Mouse (Mus musculus): ENCODE data around the gene Rbbp8nl. TPM values are rescaled to one million over a fixed set of nuclear protein-coding genes. Genes with fewer than 3 reads are reported as not detected.

Gene Rbbp8nl
- polyA plus RNA-seq, 1 experiment = not detected

DNA sequence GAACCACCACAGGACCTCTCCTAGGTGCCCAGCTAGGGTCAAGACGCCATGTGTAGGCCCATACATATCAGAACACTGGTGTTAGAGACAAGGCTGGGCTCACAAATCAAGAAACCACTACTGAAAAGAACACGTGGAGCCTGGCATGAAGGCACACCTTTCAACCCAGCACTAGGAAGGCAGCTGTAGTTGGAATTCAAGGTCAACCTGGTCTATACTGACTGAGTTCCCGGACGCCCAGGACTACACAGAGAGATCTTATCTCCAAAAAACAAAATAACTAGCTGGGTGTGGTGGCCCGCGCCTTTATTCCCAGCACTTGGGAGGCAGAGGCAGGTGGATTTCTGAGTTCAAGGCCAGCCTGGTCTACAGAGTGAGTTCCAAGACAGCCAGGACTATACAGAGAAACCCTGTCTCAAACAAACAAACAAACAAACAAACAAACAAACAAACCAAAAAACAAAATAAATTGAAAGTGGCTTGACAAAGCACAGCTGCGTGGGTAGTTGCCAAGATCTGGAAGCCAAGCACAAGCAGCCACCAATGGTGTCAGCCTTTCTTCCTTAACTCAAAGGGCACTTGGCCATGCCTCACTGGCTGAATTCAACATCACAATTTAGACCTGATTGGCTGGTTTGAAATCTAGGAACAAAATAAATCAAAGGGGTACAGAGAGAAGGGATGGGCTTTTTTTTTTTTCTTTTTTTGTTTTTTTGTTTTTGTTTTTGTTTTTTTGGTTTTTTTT lies 51.9 kb downstream of the Rbbp8nl start:
- H3K4me1 ChIP-seq (ENCODE audit: control insufficient read depth, insufficient read depth, low read length) = no peaks in the 10 kb centered on the region
- DNase-seq = no peak
- 86% methylated on average over 7 of the region's 7 CpGs for WGBS
- TF ChIP-seq POLR2A (IDR thresholded peaks at IDR 0.05; ENCODE audit: borderline replicate concordance, insufficient read depth, low read length) = no peak
- TF ChIP-seq CTCF (IDR thresholded peaks at IDR 0.05; ENCODE audit: borderline replicate concordance, insufficient read depth, low read depth, low read length) = no peak
- H3K27ac ChIP-seq (ENCODE audit: insufficient read depth, low read length) = no peak overlapping the region
- no peak overlapping the region for H3K4me3 ChIP-seq (replicated peaks; ENCODE audit: insufficient read depth, low read depth, low read length)
- H3K27me3 ChIP-seq (ENCODE audit: control insufficient read depth, insufficient read depth, low read length) = no peaks in the 10 kb centered on the region

DNA sequence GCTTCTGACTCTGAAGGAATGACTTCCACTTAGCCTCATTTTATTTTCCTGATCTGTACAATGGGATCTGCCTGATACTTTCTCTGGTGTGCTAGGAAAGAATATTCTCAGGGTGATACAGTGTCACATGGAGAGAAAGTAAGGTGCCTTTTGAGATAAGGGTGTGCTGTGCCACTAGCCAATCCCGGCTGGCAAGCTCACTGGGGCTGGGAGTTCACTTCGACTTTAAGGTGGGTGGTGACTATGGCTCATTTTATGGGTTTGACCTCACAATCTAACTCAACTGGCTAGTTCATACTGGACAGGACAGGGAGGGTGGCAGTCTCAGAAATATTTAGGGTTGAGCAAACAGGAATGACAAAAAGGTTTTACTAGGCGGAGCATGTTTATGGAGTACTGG lies 52.7 kb downstream of the Rbbp8nl start:
- Histone ChIP-seq H3K27me3 (ENCODE audit: control insufficient read depth, insufficient read depth, low read length) (no peaks in the 10 kb centered on the region), H3K4me1 (ENCODE audit: control insufficient read depth, insufficient read depth, low read length) (no peaks in the 10 kb centered on the region), H3K4me3 (replicated peaks; ENCODE audit: insufficient read depth, low read depth, low read length) (no peak overlapping the region), H3K27ac (ENCODE audit: insufficient read depth, low read length) (no peak overlapping the region)
- TF ChIP-seq CTCF (IDR thresholded peaks at IDR 0.05; ENCODE audit: borderline replicate concordance, insufficient read depth, low read depth, low read length) = no peak
- no peak for TF ChIP-seq POLR2A (IDR thresholded peaks at IDR 0.05; ENCODE audit: borderline replicate concordance, insufficient read depth, low read length)
- WGBS = 84% methylated on average over 3 of the region's 3 CpGs
- DNase-seq = no peak

DNA sequence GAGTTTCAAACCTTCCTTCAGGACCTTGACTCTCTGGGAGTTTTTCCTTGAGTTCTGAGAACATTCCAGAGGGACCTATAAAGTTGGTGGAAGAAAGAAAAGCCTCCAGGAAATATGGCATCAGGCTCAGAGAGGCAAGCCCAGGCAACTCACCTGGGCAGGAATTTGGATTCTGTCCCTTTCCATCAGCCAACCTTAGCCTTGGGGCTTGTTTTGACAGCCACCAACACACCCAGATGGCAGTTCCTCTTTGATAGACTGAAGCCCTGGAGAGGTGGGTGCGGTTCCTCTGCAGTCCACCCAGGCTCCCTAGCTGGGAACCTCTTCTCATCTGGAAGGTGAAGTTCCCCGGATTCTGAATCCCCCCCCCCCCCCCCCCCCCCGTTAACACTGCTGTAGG lies 53.2 kb downstream of the Rbbp8nl start:
- Histone ChIP-seq H3K4me3 (replicated peaks; ENCODE audit: insufficient read depth, low read depth, low read length) (no peak overlapping the region), H3K27me3 (ENCODE audit: control insufficient read depth, insufficient read depth, low read length) (no peaks in the 10 kb centered on the region), H3K27ac (ENCODE audit: insufficient read depth, low read length) (no peak overlapping the region), H3K4me1 (ENCODE audit: control insufficient read depth, insufficient read depth, low read length) (no peaks in the 10 kb centered on the region)
- WGBS = 53% methylated on average over 3 of the region's 3 CpGs
- no peak for DNase-seq
- TF ChIP-seq CTCF (IDR thresholded peaks at IDR 0.05; ENCODE audit: borderline replicate concordance, insufficient read depth, low read depth, low read length) (no peak), POLR2A (IDR thresholded peaks at IDR 0.05; ENCODE audit: borderline replicate concordance, insufficient read depth, low read length) (no peak)

DNA sequence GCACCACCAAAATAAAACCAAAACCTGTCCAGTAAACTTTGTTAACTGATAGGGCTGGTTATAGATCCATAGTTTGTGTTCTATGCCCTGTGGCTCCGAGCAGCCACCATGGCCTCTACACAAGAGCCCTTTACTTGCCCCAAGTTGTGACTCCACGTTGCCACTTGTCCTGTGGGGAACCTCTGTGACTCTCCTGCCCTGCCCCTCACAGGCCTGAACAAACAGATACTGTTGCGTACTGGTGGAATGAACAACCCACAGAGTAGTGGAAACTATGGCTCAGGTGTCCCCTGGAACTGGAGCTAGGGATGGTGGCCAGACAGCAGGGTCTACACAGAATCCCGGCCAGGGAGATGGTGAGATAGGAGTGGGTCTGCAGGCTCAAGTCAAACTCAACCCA lies 53.9 kb downstream of the Rbbp8nl start:
- no peak overlapping the region for H3K4me3 ChIP-seq (replicated peaks; ENCODE audit: insufficient read depth, low read depth, low read length)
- no peak overlapping the region for H3K27ac ChIP-seq (ENCODE audit: insufficient read depth, low read length)
- no peaks in the 10 kb centered on the region for H3K27me3 ChIP-seq (ENCODE audit: control insufficient read depth, insufficient read depth, low read length)
- 90% methylated on average over 4 of the region's 4 CpGs for WGBS
- no peak for TF ChIP-seq POLR2A (IDR thresholded peaks at IDR 0.05; ENCODE audit: borderline replicate concordance, insufficient read depth, low read length)
- no peak for DNase-seq
- H3K4me1 ChIP-seq (ENCODE audit: control insufficient read depth, insufficient read depth, low read length) = no peaks in the 10 kb centered on the region

DNA sequence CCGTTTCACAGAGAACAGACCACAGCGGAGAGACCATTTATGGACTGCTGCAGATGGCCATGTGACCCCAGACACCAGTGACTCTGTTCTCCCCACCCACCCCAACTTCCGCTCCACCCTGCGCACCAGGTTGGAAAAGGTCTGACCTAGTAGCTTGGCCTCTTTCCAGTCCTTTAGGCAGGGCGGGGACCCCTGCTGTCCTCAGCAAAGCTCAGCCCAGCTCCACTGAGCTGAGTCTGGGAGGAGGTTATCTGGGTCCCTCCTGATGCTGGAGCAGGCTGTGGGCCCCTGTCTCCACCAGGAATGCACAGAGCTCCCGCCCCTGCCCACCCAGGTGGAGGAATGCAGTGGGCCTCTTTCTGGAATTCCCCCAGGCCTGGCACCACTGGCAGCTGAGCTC lies 54.7 kb downstream of the Rbbp8nl start:
- no peak for DNase-seq
- Histone ChIP-seq H3K4me1 (ENCODE audit: control insufficient read depth, insufficient read depth, low read length) (no peaks in the 10 kb centered on the region), H3K27ac (ENCODE audit: insufficient read depth, low read length) (no peak overlapping the region), H3K4me3 (replicated peaks; ENCODE audit: insufficient read depth, low read depth, low read length) (no peak overlapping the region), H3K27me3 (ENCODE audit: control insufficient read depth, insufficient read depth, low read length) (no peaks in the 10 kb centered on the region)
- no peak for TF ChIP-seq POLR2A (IDR thresholded peaks at IDR 0.05; ENCODE audit: borderline replicate concordance, insufficient read depth, low read length)
- no peak for TF ChIP-seq CTCF (IDR thresholded peaks at IDR 0.05; ENCODE audit: borderline replicate concordance, insufficient read depth, low read depth, low read length)
- WGBS = 34% methylated on average over 6 of the region's 6 CpGs

DNA sequence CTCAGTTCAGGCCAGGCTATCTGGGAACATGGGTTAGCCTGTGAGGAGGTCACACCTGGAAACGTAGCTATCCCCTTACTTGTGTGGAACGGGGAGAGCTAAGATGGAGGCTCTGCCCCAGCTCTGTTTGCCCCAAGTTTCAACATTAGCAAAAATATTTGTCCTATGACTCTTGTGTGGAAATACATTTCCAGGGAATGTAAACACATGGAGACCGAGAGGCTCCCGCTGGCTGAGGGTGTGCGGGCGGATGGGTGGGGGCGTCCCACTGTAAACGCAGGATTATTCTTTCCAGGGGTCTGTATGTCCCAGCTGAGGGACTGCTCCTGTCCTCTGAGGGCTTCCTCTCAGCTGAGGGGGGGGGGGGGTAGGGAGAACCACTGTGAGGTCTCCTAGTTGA lies 55.3 kb downstream of the Rbbp8nl start:
- no peaks in the 10 kb centered on the region for H3K4me1 ChIP-seq (ENCODE audit: control insufficient read depth, insufficient read depth, low read length)

DNA sequence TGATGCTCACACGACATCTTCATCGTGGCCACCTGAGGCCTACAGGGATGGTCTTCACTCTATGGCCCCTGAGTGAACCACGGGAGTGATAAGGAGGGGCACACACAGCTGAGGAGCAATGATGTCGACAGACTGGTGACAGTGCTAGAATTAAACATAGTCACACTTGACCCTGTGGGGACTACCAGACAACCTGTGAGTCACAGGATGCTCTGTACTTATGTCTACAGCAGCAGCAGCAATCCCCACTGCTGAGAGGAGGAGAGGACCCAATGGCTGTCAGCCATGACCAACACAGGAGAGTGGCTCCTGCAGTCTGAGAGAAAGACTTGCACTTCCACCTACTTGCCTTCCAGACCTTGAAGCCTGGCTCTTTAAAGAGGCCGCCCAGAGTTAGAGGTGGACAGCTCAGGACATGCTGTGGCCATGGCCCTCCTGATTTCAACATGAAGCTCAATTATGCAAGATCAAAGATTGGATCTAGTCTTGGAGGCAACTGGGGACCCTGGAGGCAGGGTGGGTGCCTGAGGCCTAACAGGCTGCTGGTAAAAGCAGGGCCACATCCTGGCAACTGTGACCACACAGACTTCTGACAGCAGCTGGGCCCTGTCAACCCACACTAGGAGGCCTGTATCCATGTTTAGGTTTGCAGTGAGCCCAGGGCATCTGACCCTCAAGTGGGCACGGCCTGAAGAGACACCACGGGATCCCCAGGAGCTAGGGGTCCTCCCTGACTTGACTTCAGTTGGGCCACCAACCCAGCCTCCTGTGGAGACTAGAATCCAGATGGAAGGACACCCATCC lies 56.4 kb downstream of the Rbbp8nl start:
- H3K27me3 ChIP-seq (ENCODE audit: control insufficient read depth, insufficient read depth, low read length) = no peaks in the 10 kb centered on the region
- no peak for DNase-seq
- 83% methylated on average over 7 of the region's 7 CpGs for WGBS
- TF ChIP-seq CTCF (IDR thresholded peaks at IDR 0.05; ENCODE audit: borderline replicate concordance, insufficient read depth, low read depth, low read length) (no peak), POLR2A (IDR thresholded peaks at IDR 0.05; ENCODE audit: borderline replicate concordance, insufficient read depth, low read length) (no peak)
- no peak overlapping the region for H3K4me3 ChIP-seq (replicated peaks; ENCODE audit: insufficient read depth, low read depth, low read length)
- H3K27ac ChIP-seq (ENCODE audit: insufficient read depth, low read length) = no peak overlapping the region
- no peaks in the 10 kb centered on the region for H3K4me1 ChIP-seq (ENCODE audit: control insufficient read depth, insufficient read depth, low read length)

More for the DNA sequence above, 55.3 kb downstream of the Rbbp8nl start:
- Histone ChIP-seq H3K27me3 (ENCODE audit: control insufficient read depth, insufficient read depth, low read length) (no peaks in the 10 kb centered on the region), H3K27ac (ENCODE audit: insufficient read depth, low read length) (no peak overlapping the region), H3K4me3 (replicated peaks; ENCODE audit: insufficient read depth, low read depth, low read length) (no peak overlapping the region)
- TF ChIP-seq CTCF (IDR thresholded peaks at IDR 0.05; ENCODE audit: borderline replicate concordance, insufficient read depth, low read depth, low read length) = no peak
- no peak for TF ChIP-seq POLR2A (IDR thresholded peaks at IDR 0.05; ENCODE audit: borderline replicate concordance, insufficient read depth, low read length)
- 95% methylated on average over 8 of the region's 8 CpGs for WGBS
- DNase-seq = no peak

DNA sequence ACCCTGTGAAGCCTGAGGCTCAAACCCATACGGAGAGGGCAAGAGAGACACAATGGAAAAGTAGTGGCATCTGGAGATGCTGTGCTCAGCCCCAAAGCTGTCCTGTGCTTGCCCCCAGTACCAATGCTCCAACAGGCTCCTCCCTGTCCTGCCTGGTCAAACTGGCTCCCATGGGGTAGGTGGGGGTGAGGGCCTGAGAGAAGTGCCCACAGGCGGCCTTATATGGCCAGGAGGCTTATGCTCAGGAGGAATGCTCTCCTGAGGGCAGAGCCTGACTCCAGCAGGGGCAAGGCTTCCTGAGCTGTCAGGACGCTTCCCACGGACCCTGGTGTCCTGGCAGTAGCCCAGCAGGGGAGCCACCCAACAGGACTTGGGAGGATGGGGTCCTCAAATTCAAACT lies 59.2 kb downstream of the Rbbp8nl start:
- no peak for DNase-seq
- WGBS = 51% methylated on average over 4 of the region's 4 CpGs
- H3K27ac ChIP-seq (ENCODE audit: insufficient read depth, low read length) = no peak overlapping the region
- TF ChIP-seq POLR2A (IDR thresholded peaks at IDR 0.05; ENCODE audit: borderline replicate concordance, insufficient read depth, low read length) (no peak), CTCF (IDR thresholded peaks at IDR 0.05; ENCODE audit: borderline replicate concordance, insufficient read depth, low read depth, low read length) (no peak)
- H3K4me1 ChIP-seq (ENCODE audit: control insufficient read depth, insufficient read depth, low read length) = no peaks in the 10 kb centered on the region
- H3K4me3 ChIP-seq (replicated peaks; ENCODE audit: insufficient read depth, low read depth, low read length) = no peak overlapping the region
- H3K27me3 ChIP-seq (ENCODE audit: control insufficient read depth, insufficient read depth, low read length) = no peaks in the 10 kb centered on the region; the same call in 1 of the 2 replicates
